Mouse (Mus musculus): ENCODE measurements at regions not wholly inside any gene's neighbourhood (a gene's known extent, or its start where the extent isn't known, plus 50 kb on each side); places are given as distances from the start of the nearest gene placed in this dataset.

DNA sequence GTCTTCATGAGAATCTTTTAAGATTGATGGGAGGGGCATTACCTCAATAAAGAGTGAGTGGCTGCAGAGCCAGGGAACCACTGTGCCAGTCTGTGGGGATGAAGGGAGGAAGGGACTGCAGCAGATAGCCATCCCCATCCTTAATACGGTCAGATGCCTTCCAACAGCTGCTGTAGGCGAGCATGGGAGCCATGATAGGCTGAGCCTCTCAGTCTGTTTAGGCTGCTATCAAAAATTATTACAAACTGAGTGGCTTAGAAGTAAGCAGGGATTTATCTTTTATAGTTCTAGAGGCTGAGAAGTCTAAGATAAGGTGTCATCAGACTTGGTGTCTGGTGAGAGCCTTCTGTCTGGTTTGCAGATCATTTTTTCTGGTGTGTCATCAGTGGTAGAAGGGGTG is 204.3 kb downstream of the Sec16b start:
- Histone ChIP-seq H3K4me1 (peaks cover 7% of the 10 kb centered on the region), H3K4me3 (no peak overlapping the region), H3K27ac (no peak overlapping the region), H3K27me3 (ENCODE audit: poor library complexity, severe bottlenecking) (no peaks in the 10 kb centered on the region), H3K9me3 (no peaks in the 10 kb centered on the region), H3K36me3 (replicated peaks) (no peaks in the 10 kb centered on the region)
- 86% methylated on average over 2 of the region's 2 CpGs for WGBS
- no peak for DNase-seq (ENCODE audit: extremely low spot score, low spot score)

DNA sequence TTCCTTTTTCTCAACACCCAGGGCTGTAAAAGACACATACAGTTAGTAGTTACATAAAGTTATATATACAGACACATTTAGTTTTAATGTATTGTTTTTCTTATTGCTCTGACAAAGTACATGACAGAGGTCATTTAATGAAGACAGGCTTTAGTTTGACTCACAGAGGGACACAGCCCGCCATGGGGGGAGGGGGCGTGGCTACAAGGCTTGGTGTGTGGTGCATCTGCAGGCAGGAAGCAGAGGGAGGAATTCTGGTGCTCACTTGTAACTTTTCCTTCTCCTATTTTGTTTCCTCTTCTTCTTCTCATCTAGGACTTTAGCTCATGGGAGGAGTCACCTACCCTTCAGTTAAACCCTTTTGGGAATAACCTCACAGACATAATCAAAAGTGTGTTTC is 206.0 kb downstream of the Sec16b start:
- no peak overlapping the region for H3K27ac ChIP-seq
- H3K36me3 ChIP-seq (replicated peaks), result no peaks in the 10 kb centered on the region
- no peak for DNase-seq (ENCODE audit: extremely low spot score, low spot score)
- H3K27me3 ChIP-seq (ENCODE audit: poor library complexity, severe bottlenecking), result no peaks in the 10 kb centered on the region
- H3K4me3 ChIP-seq, result no peak overlapping the region
- peaks cover 7% of the 10 kb centered on the region for H3K4me1 ChIP-seq
- 35% methylated on average over 2 of the region's 2 CpGs for WGBS
- no peaks in the 10 kb centered on the region for H3K9me3 ChIP-seq

GRCm38 (mm10) chr1:157713851-157714250 is 207.3 kb downstream of the Sec16b start:
- Histone ChIP-seq H3K27ac (no peak overlapping the region), H3K9me3 (no peaks in the 10 kb centered on the region), H3K27me3 (ENCODE audit: poor library complexity, severe bottlenecking) (no peaks in the 10 kb centered on the region), H3K4me1 (peaks cover 7% of the 10 kb centered on the region), H3K36me3 (replicated peaks) (no peaks in the 10 kb centered on the region), H3K4me3 (no peak overlapping the region)
- WGBS, result 94% methylated on average over 7 of the region's 7 CpGs
- DNase-seq (ENCODE audit: extremely low spot score, low spot score), result no peak

GRCm38 (mm10) chr1:157715632-157716031 is 209.1 kb downstream of the Sec16b start:
- DNase-seq (ENCODE audit: extremely low spot score, low spot score), result no peak
- WGBS, result 83% methylated on average over 3 of the region's 3 CpGs
- Histone ChIP-seq H3K27me3 (ENCODE audit: poor library complexity, severe bottlenecking) (no peaks in the 10 kb centered on the region), H3K4me3 (no peak overlapping the region), H3K4me1 (peaks cover 7% of the 10 kb centered on the region), H3K27ac (no peak overlapping the region), H3K36me3 (replicated peaks) (no peaks in the 10 kb centered on the region), H3K9me3 (no peaks in the 10 kb centered on the region)

GRCm38 (mm10) chr1:157717131-157717530 is 210.6 kb downstream of the Sec16b start:
- Histone ChIP-seq H3K36me3 (replicated peaks) (no peaks in the 10 kb centered on the region), H3K27me3 (ENCODE audit: poor library complexity, severe bottlenecking) (no peaks in the 10 kb centered on the region), H3K9me3 (no peaks in the 10 kb centered on the region), H3K4me1 (peaks cover 7% of the 10 kb centered on the region), H3K27ac (no peak overlapping the region), H3K4me3 (no peak overlapping the region)
- 75% methylated on average over 5 of the region's 5 CpGs for WGBS
- DNase-seq (ENCODE audit: extremely low spot score, low spot score), result no peak

- no peaks in the 10 kb centered on the region for H3K9me3 ChIP-seq
- DNase-seq (ENCODE audit: extremely low spot score, low spot score), result no peak
- 85% methylated on average over 5 of the region's 5 CpGs for WGBS
- no peaks in the 10 kb centered on the region for H3K4me1 ChIP-seq
- no peak overlapping the region for H3K27ac ChIP-seq
- H3K27me3 ChIP-seq (ENCODE audit: poor library complexity, severe bottlenecking), result no peaks in the 10 kb centered on the region
- no peaks in the 10 kb centered on the region for H3K36me3 ChIP-seq (replicated peaks)
- H3K4me3 ChIP-seq, result no peak overlapping the region
Measured at GRCm38 (mm10) chr1:157721946-157722345, 215.4 kb downstream of the Sec16b start.

DNA sequence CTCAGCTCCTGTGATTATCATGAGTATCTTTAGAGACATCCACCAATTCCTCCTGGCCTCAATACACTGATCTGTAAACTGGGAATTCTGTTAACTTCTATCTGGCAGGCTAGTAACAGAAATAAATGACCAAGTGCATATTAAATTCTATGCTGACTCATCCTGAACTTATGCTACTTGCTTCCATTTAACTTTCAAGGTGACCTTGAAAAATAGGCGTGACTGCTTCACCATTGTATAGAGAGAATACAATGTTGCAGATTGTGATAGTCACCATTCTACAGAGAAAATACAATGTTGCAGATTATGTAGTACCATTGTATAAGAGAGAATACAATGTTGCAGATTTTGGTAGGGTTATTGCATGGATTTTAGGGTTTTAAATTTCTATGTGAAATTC is 224.6 kb downstream of the Sec16b start:
- WGBS, result 91% methylated on average over 1 of the region's 1 CpGs
- Histone ChIP-seq H3K36me3 (replicated peaks) (no peaks in the 10 kb centered on the region), H3K4me1 (no peaks in the 10 kb centered on the region), H3K4me3 (no peak overlapping the region), H3K27me3 (ENCODE audit: poor library complexity, severe bottlenecking) (no peaks in the 10 kb centered on the region), H3K9me3 (no peaks in the 10 kb centered on the region), H3K27ac (no peak overlapping the region)
- no peak for DNase-seq (ENCODE audit: extremely low spot score, low spot score)

DNA sequence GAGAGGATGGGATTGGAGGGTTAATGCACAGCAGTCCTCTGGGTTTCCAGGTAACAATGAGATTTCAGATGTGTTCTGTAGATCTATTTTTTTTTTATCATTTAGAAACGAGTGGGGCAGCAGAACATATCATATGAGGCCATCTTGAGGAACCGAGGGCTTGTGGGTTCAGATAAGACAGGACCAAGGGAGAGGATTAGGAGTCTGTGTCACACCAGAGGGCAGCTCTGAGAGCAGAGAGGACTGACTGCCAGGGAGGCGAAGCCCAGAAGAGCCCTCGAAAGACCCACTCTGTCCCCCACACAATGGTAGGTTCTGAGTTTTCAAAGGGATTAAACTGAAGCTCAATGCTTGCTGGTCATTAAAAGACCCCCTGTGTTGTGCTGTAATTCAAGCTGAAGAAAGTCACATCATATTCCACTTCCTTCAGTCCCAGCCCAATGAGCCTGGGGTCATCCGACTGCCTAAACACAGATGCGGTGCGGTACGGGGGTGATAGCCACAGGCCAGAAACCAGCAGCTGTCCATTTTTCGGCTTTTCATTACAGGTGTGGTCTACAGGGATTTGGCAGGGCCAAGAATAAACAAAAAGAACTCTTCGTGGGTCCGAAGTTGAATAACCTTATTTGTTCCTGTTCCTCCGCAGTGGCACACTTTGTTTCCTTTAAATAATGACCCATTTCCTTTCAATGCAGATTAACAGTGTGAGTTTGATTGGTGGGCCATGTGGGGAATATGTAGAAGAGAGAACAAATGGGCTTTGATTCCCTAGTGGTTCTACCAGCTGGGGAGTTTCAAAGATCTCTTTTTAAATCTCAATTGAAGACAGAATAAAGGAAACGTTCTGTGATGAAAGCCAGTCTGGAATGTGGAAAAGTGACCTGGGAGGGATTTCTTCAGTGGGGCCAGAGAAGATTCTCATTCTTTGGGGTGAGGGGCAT is 234.5 kb downstream of the Sec16b start:
- no peak for DNase-seq (ENCODE audit: extremely low spot score, low spot score)
- Histone ChIP-seq H3K36me3 (replicated peaks) (no peaks in the 10 kb centered on the region), H3K9me3 (no peaks in the 10 kb centered on the region), H3K27me3 (ENCODE audit: poor library complexity, severe bottlenecking) (peaks cover 36% of the 10 kb centered on the region; the same call in 1 of the 2 replicates), H3K4me1 (peaks cover 30% of the 10 kb centered on the region), H3K4me3 (no peak overlapping the region), H3K27ac (no peak overlapping the region)
- 33% methylated on average over 13 of the region's 13 CpGs for WGBS

DNA sequence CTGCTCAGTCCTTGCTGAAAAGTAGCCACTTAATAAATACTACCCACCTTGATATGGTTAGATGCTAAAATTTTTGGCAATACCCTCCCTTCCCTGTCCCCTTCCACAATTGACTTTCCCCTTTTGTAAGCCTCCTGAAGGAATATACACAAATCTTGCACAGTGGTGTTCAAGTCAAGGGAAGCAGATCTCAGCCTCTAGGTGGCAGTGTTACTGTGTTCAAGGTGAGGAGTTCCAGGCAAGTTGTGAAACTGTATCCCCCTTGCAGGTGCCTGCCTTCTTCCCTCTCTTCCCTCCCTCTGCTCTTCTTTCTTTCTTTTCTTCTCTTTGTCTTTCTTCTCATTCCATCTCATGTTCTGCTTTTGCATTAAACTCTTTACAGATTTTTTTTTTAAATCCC is 239.1 kb downstream of the Sec16b start:
- Histone ChIP-seq H3K4me1 (peaks cover 29% of the 10 kb centered on the region), H3K9me3 (no peaks in the 10 kb centered on the region), H3K4me3 (no peak overlapping the region), H3K27ac (no peak overlapping the region), H3K36me3 (replicated peaks) (no peaks in the 10 kb centered on the region), H3K27me3 (ENCODE audit: poor library complexity, severe bottlenecking) (peaks cover 26% of the 10 kb centered on the region; the same call in 1 of the 2 replicates)
- peak; percentile 50 for DNase-seq (ENCODE audit: extremely low spot score, low spot score)

DNA sequence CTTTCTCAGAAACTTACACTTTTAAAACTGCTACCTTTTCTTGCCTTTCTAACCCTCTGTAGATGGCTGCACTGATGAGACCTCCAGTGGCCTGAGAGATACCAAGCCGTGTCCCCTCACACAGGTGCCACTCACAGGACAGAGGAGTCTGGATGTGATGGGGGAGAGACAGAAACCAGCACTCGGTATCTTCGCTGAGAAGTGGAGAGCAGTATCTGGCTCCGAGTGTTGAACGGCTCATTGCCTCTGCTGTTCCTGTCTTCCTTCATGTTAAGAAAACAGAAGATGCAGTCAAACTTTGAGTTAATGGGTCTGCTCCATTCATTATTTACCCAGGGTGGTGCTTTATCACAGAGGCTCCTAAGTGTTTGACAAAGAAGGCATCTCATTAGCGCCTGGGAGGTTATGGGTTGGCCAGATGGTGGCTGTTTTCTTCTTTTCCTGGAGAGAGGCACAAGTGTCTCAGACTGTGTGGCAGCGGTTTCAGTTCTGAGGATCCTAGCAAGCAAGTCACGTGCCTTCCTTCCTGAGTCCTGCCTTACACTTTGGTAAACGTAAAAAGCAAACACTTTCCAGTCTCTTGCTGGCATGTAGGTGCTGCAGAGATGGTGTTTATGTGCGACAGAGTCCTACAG is 248.6 kb downstream of the Sec16b start:
- peaks cover 24% of the 10 kb centered on the region for H3K4me1 ChIP-seq

GRCm38 (mm10) chr1:157756977-157757376 is 250.4 kb downstream of the Sec16b start:
- H3K9me3 ChIP-seq, result no peaks in the 10 kb centered on the region
- H3K4me3 ChIP-seq, result no peak overlapping the region
- H3K27ac ChIP-seq, result peak overlapping the region; percentile 58; the same call in 1 of the 2 replicates
- peaks cover 5% of the 10 kb centered on the region; the same call in 1 of the 2 replicates for H3K27me3 ChIP-seq (ENCODE audit: poor library complexity, severe bottlenecking)
- DNase-seq (ENCODE audit: extremely low spot score, low spot score), result no peak
- no peaks in the 10 kb centered on the region for H3K36me3 ChIP-seq (replicated peaks)
- H3K4me1 ChIP-seq, result peaks cover 24% of the 10 kb centered on the region
- WGBS, result 65% methylated on average over 3 of the region's 3 CpGs

More for the DNA sequence above, 248.6 kb downstream of the Sec16b start:
- Histone ChIP-seq H3K4me3 (no peak overlapping the region), H3K36me3 (replicated peaks) (no peaks in the 10 kb centered on the region), H3K27me3 (ENCODE audit: poor library complexity, severe bottlenecking) (peaks cover 5% of the 10 kb centered on the region; the same call in 1 of the 2 replicates), H3K9me3 (no peaks in the 10 kb centered on the region), H3K27ac (no peak overlapping the region)
- no peak for DNase-seq (ENCODE audit: extremely low spot score, low spot score)
- 76% methylated on average over 10 of the region's 10 CpGs for WGBS

- no peak overlapping the region for H3K4me3 ChIP-seq
- H3K36me3 ChIP-seq (replicated peaks), result no peaks in the 10 kb centered on the region
- H3K9me3 ChIP-seq, result no peaks in the 10 kb centered on the region
- no peak for DNase-seq (ENCODE audit: extremely low spot score, low spot score)
- no peak overlapping the region for H3K27ac ChIP-seq
- peaks cover 5% of the 10 kb centered on the region; the same call in 1 of the 2 replicates for H3K27me3 ChIP-seq (ENCODE audit: poor library complexity, severe bottlenecking)
- peaks cover 24% of the 10 kb centered on the region for H3K4me1 ChIP-seq
- WGBS, result 92% methylated on average over 1 of the region's 1 CpGs
Measured at GRCm38 (mm10) chr1:157758337-157758736, 251.8 kb downstream of the Sec16b start.

DNA sequence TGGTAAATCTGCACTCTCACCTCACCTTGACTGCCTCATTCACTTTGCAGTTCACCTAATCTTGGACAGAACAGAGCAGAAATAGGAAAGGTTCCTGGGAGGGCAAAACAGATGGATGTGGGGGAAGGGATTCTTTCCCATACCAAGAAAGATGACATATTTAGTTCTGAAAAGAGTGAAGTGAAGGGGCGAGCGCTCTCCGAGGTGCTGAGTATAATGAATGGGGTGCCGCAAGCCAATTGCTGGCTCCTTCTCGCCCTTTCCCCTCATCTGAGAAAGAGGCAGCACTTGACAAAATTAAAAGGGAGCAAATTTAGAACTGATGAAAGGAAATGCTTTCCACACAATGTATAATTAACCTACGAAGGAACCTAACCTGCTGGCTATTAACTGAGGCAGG is 261.7 kb downstream of the Sec16b start:
- H3K27me3 ChIP-seq (ENCODE audit: poor library complexity, severe bottlenecking), result no peaks in the 10 kb centered on the region
- no peak for DNase-seq (ENCODE audit: extremely low spot score, low spot score)
- no peaks in the 10 kb centered on the region for H3K4me1 ChIP-seq
- WGBS, result 51% methylated on average over 6 of the region's 6 CpGs
- H3K9me3 ChIP-seq, result no peaks in the 10 kb centered on the region
- H3K36me3 ChIP-seq (replicated peaks), result no peaks in the 10 kb centered on the region
- H3K27ac ChIP-seq, result no peak overlapping the region
- H3K4me3 ChIP-seq, result no peak overlapping the region
